9 mouse cellular contexts compared by ENCODE assay signal in genomic region chr6:39347880-39348814, GRCm38 (mm10). TPM values are rescaled to one million over a fixed set of nuclear protein-coding genes. Genes with fewer than 3 reads are reported as not detected.
DNase-seq lines count a peak whose midpoint lies in the region; ATAC-seq and TF ChIP-seq lines count a peak whose summit lies in the region.
"Had no signal": no experiment of that assay in that cellular context is flagged by ENCODE, and none has a peak within 500 bp of the region (broad histone marks: within the 10 kb centered on the region; RNA-seq: fewer than 3 reads in every experiment).

No protein-coding gene starts in this region.

- H3K4me1 ChIP-seq in liver, postnatal 0 days (ENCODE audit: insufficient read depth), result no peaks in the 10 kb centered on the region
- no peaks in the 10 kb centered on the region for H3K4me1 ChIP-seq in liver, embryonic 11.5 days (replicated peaks; ENCODE audit: control insufficient read depth, insufficient read depth, low read length)
- H3K4me1 ChIP-seq in hindbrain, postnatal 0 days (ENCODE audit: insufficient read depth, low read length), result no peaks in the 10 kb centered on the region

- no peaks in the 10 kb centered on the region for H3K9me3 ChIP-seq in liver, postnatal 0 days (ENCODE audit: low read length)
- H3K9me3 ChIP-seq in liver, embryonic 11.5 days (ENCODE audit: control insufficient read depth, low read length), result no peaks in the 10 kb centered on the region
- no peaks in the 10 kb centered on the region for H3K9me3 ChIP-seq in hindbrain, postnatal 0 days (ENCODE audit: low read length)
- H3K9me3 ChIP-seq: limb, embryonic 13.5 days had no signal

- H3K4me3 ChIP-seq in liver, postnatal 0 days (ENCODE audit: low read depth, low read length), result no peak overlapping the region
- H3K4me3 ChIP-seq in liver, embryonic 11.5 days (ENCODE audit: low read depth, low read length), result no peak overlapping the region
- no peak overlapping the region for H3K4me3 ChIP-seq in hindbrain, postnatal 0 days (ENCODE audit: low read length)
- H3K4me3 ChIP-seq: limb, embryonic 13.5 days had no signal

- H3K9ac ChIP-seq in liver, postnatal 0 days (replicated peaks), result no peak overlapping the region
- H3K9ac ChIP-seq in liver, embryonic 11.5 days (ENCODE audit: low read depth, low read length), result no peak overlapping the region
- no peak overlapping the region for H3K9ac ChIP-seq in hindbrain, postnatal 0 days (replicated peaks; ENCODE audit: low read length)
- H3K9ac ChIP-seq: limb, embryonic 13.5 days had no signal

- WGBS in liver, postnatal 0 days (ENCODE audit: insufficient replicate concordance), result 57% methylated on average over 4 of the region's 4 CpGs
- WGBS in liver, embryonic 11.5 days, result 55% methylated on average over 4 of the region's 4 CpGs
- 29% methylated on average over 4 of the region's 4 CpGs for WGBS in hindbrain, postnatal 0 days

- peak; percentile 35 for TF ChIP-seq CTCF in liver, postnatal 0 days (IDR thresholded peaks at IDR 0.05; ENCODE audit: low read depth)
- TF ChIP-seq CTCF in hindbrain, postnatal 0 days (IDR thresholded peaks at IDR 0.05; ENCODE audit: low read depth), result peak; percentile 35; the same call in 1 of the 2 replicates

- H3K27ac ChIP-seq in liver, postnatal 0 days (ENCODE audit: low read depth), result no peak overlapping the region
- no peak overlapping the region for H3K27ac ChIP-seq in liver, embryonic 11.5 days (ENCODE audit: low read depth, low read length)
- H3K27ac ChIP-seq in hindbrain, postnatal 0 days, result peak overlapping the region; percentile 42; the same call in 1 of the 2 replicates
- H3K27ac ChIP-seq: limb, embryonic 13.5 days had no signal

- TF ChIP-seq EP300 in liver, postnatal 0 days (IDR thresholded peaks at IDR 0.05; ENCODE audit: low read depth), result no peak

- H3K36me3 ChIP-seq in liver, postnatal 0 days (replicated peaks; ENCODE audit: insufficient read depth, low read length), result peaks cover 21% of the 10 kb centered on the region
- peaks cover 13% of the 10 kb centered on the region; the same call in 1 of the 2 replicates for H3K36me3 ChIP-seq in liver, embryonic 11.5 days (ENCODE audit: control insufficient read depth, insufficient read depth, low read length)
- peaks cover 31% of the 10 kb centered on the region for H3K36me3 ChIP-seq in hindbrain, postnatal 0 days (ENCODE audit: insufficient read depth, low read length)

- DNase-seq in liver, postnatal 0 days, result no peak
- no peak for DNase-seq in liver, embryonic 11.5 days (ENCODE audit: low spot score)
- DNase-seq in embryo, embryonic 10.5 days (ENCODE audit: low spot score), result peak; percentile 59
- DNase-seq in hindbrain, postnatal 0 days (ENCODE audit: low spot score), result no peak
- peak; percentile 54 for DNase-seq in thymus, postnatal 0 days (ENCODE audit: low spot score)
- no peak for DNase-seq in left cerebral cortex, adult 11 months (ENCODE audit: low spot score)
- no peak for DNase-seq in adrenal gland, postnatal 36 days

- no peak for ATAC-seq in liver, postnatal 0 days
- no peak for ATAC-seq in liver, embryonic 11.5 days (replicated peaks; ENCODE audit: low FRiP score)
- no peak for ATAC-seq in hindbrain, postnatal 0 days
- no peak for ATAC-seq in frontal cortex, adult (ENCODE audit: low TSS enrichment)

- no peak overlapping the region for H3K4me2 ChIP-seq in liver, postnatal 0 days (ENCODE audit: low read depth, low read length)
- H3K4me2 ChIP-seq in liver, embryonic 11.5 days, result no peak overlapping the region
- H3K4me2 ChIP-seq in hindbrain, postnatal 0 days (ENCODE audit: low read depth, low read length), result no peak overlapping the region
- H3K4me2 ChIP-seq: limb, embryonic 13.5 days had no signal

- no peaks in the 10 kb centered on the region for H3K27me3 ChIP-seq in liver, postnatal 0 days (ENCODE audit: insufficient read depth, low read length)
- H3K27me3 ChIP-seq in liver, embryonic 11.5 days (replicated peaks; ENCODE audit: control insufficient read depth, insufficient read depth, low read length), result no peaks in the 10 kb centered on the region
- no peaks in the 10 kb centered on the region for H3K27me3 ChIP-seq in hindbrain, postnatal 0 days (ENCODE audit: insufficient read depth, low read length)
- H3K27me3 ChIP-seq: limb, embryonic 13.5 days had no signal

RNA-seq across cellular contexts. Expression of gene Slc37a3, which starts 29.3 kb away (rescaled TPM):
- polyA plus RNA-seq in liver, postnatal 0 days (2015; fragmentation: Nextera tagmentation; extraction: Ambion mirVana), result 13.9 and 16.0 TPM in 2 replicates
- polyA plus RNA-seq in liver, embryonic 11.5 days (2014; fragmentation: Nextera tagmentation; extraction: Ambion mirVana), result 14.8 and 16.2 TPM in 2 replicates
- 25.0 and 45.6 TPM in 2 replicates for total RNA-seq in hindbrain, postnatal 0 days (2014; rRNA removed)
- 46.2 and 48.2 TPM in 2 replicates for polyA plus RNA-seq in hindbrain, postnatal 0 days (2015; fragmentation: Nextera tagmentation; extraction: Ambion mirVana)
- 26.4 and 32.1 TPM in 2 replicates for polyA plus RNA-seq in thymus, postnatal 0 days (2015; fragmentation: Nextera tagmentation; extraction: Ambion mirVana)
- 10 to 100 TPM; 38.9 to 39.5 TPM for total RNA-seq in adrenal gland, postnatal 36 days (2021)

RNA-seq across cellular contexts. Expression of gene Rab19, which starts 32.8 kb away (rescaled TPM):
- 0.95 and 1.1 TPM in 2 replicates for polyA plus RNA-seq in liver, postnatal 0 days (2015; fragmentation: Nextera tagmentation; extraction: Ambion mirVana)
- polyA plus RNA-seq in liver, embryonic 11.5 days (2014; fragmentation: Nextera tagmentation; extraction: Ambion mirVana), result 0.27 and 0.64 TPM in 2 replicates
- total RNA-seq in hindbrain, postnatal 0 days (2014; rRNA removed), result 0.47 TPM in 1 of 2 replicates, not detected in the other
- polyA plus RNA-seq in hindbrain, postnatal 0 days (2015; fragmentation: Nextera tagmentation; extraction: Ambion mirVana), result 0.33 and 0.58 TPM in 2 replicates
- 22.3 and 24.9 TPM in 2 replicates for polyA plus RNA-seq in thymus, postnatal 0 days (2015; fragmentation: Nextera tagmentation; extraction: Ambion mirVana)
- total RNA-seq in adrenal gland, postnatal 36 days (2021), result under 1 TPM; 0.40 to 0.59 TPM

Comparison
In these comparisons a context has a peak if more than half of its experiments do, and no peak if none do; other contexts are left out.
1. DNase-seq: peak in embryo, embryonic 10.5 days (single experiment) and thymus, postnatal 0 days (single experiment); none in liver, postnatal 0 days (single experiment), liver, embryonic 11.5 days (single experiment), hindbrain, postnatal 0 days (single experiment), left cerebral cortex, adult 11 months (single experiment) and adrenal gland, postnatal 36 days (0 of 2).
2. RNA of gene Rab19, which starts 32.8 kb away (polyA plus RNA-seq): 22.3 to 24.9 TPM in thymus, postnatal 0 days; 0.95 to 1.1 TPM in liver, postnatal 0 days, 0.33 to 0.58 TPM in hindbrain, postnatal 0 days and 0.27 to 0.64 TPM in liver, embryonic 11.5 days; every median in the first group is over 10 times any median in the second.